Mouse (Mus musculus): Measurements from ENCODE around the gene Zdhhc24. TPM values are rescaled to one million over a fixed set of nuclear protein-coding genes. Genes with fewer than 3 reads are reported as not detected.

Gene Zdhhc24
- polyA plus RNA-seq, 1 experiment from 2014 or later, result 5.4 TPM

- Histone ChIP-seq H3K27me3 (ENCODE audit: insufficient read depth, low read length) (no peaks in the 10 kb centered on the region), H3K4me2 (ENCODE audit: low read depth, low read length) (peak overlapping the region; percentile 5; the same call in 1 of the 2 replicates), H3K27ac (ENCODE audit: low read depth) (no peak overlapping the region), H3K36me3 (replicated peaks; ENCODE audit: insufficient read depth, low read length) (peaks cover 10% of the 10 kb centered on the region), H3K4me1 (ENCODE audit: insufficient read depth) (peaks cover 11% of the 10 kb centered on the region), H3K9ac (replicated peaks) (no peak overlapping the region), H3K4me3 (ENCODE audit: low read depth, low read length) (no peak overlapping the region), H3K9me3 (ENCODE audit: low read length) (no peaks in the 10 kb centered on the region)
- 71% methylated on average over 4 of the region's 4 CpGs for WGBS (ENCODE audit: insufficient replicate concordance)
- TF ChIP-seq EP300 (IDR thresholded peaks at IDR 0.05; ENCODE audit: low read depth) (no peak), CTCF (IDR thresholded peaks at IDR 0.05; ENCODE audit: low read depth) (0 out of 2 replicates have a peak, but pooled peaks have one; percentile 4)
- DNase-seq, result peak; percentile 37
- ATAC-seq, result peak; percentile 92
Observed at GRCm38 (mm10) chr19:4883961-4884360, 5.5 kb downstream of the Zdhhc24 start.

DNA sequence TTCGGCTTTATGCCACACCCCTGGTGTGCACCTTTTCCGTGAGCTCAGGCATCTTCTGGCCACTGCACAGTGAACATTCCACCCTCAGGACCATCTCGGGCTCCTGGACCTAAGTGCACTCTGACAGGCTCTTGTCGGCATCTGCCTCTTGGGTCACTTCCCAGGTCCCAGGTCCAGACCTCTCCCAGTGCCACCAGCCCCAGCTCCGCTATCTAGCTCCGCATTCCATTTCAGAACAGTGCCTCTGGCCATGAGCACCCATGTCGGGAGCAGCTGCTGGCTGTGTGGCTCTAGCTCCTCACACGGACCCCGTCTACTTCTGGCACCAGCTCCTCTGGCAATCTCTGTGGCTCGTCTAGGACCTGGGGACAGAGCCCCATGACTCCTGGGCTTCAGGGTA lies 11.3 kb downstream of the Zdhhc24 start:
- no peaks in the 10 kb centered on the region for H3K9me3 ChIP-seq (ENCODE audit: low read length)

GRCm38 (mm10) chr19:4891798-4892197 lies 13.3 kb downstream of the Zdhhc24 start:
- ATAC-seq, result peak; percentile 82
- Histone ChIP-seq H3K27ac (ENCODE audit: low read depth) (no peak overlapping the region), H3K27me3 (ENCODE audit: insufficient read depth, low read length) (no peaks in the 10 kb centered on the region), H3K4me1 (ENCODE audit: insufficient read depth) (peaks cover 9% of the 10 kb centered on the region), H3K36me3 (replicated peaks; ENCODE audit: insufficient read depth, low read length) (no peaks in the 10 kb centered on the region), H3K9ac (replicated peaks) (no peak overlapping the region), H3K4me2 (ENCODE audit: low read depth, low read length) (no peak overlapping the region), H3K4me3 (ENCODE audit: low read depth, low read length) (no peak overlapping the region), H3K9me3 (ENCODE audit: low read length) (no peaks in the 10 kb centered on the region)
- peak; percentile 40 for DNase-seq
- 39% methylated on average over 3 of the region's 3 CpGs for WGBS (ENCODE audit: insufficient replicate concordance)
- TF ChIP-seq EP300 (IDR thresholded peaks at IDR 0.05; ENCODE audit: low read depth), result peak; percentile 63
- no peak for TF ChIP-seq CTCF (IDR thresholded peaks at IDR 0.05; ENCODE audit: low read depth)

More for the DNA sequence above, 11.3 kb downstream of the Zdhhc24 start:
- Histone ChIP-seq H3K27ac (ENCODE audit: low read depth) (no peak overlapping the region), H3K9ac (replicated peaks) (no peak overlapping the region), H3K4me2 (ENCODE audit: low read depth, low read length) (no peak overlapping the region), H3K27me3 (ENCODE audit: insufficient read depth, low read length) (no peaks in the 10 kb centered on the region), H3K4me3 (ENCODE audit: low read depth, low read length) (no peak overlapping the region), H3K36me3 (replicated peaks; ENCODE audit: insufficient read depth, low read length) (no peaks in the 10 kb centered on the region), H3K4me1 (ENCODE audit: insufficient read depth) (peaks cover 9% of the 10 kb centered on the region)
- WGBS (ENCODE audit: insufficient replicate concordance), result 84% methylated on average over 10 of the region's 10 CpGs
- no peak for ATAC-seq
- no peak for TF ChIP-seq CTCF (IDR thresholded peaks at IDR 0.05; ENCODE audit: low read depth)
- TF ChIP-seq EP300 (IDR thresholded peaks at IDR 0.05; ENCODE audit: low read depth), result no peak
- no peak for DNase-seq

DNA sequence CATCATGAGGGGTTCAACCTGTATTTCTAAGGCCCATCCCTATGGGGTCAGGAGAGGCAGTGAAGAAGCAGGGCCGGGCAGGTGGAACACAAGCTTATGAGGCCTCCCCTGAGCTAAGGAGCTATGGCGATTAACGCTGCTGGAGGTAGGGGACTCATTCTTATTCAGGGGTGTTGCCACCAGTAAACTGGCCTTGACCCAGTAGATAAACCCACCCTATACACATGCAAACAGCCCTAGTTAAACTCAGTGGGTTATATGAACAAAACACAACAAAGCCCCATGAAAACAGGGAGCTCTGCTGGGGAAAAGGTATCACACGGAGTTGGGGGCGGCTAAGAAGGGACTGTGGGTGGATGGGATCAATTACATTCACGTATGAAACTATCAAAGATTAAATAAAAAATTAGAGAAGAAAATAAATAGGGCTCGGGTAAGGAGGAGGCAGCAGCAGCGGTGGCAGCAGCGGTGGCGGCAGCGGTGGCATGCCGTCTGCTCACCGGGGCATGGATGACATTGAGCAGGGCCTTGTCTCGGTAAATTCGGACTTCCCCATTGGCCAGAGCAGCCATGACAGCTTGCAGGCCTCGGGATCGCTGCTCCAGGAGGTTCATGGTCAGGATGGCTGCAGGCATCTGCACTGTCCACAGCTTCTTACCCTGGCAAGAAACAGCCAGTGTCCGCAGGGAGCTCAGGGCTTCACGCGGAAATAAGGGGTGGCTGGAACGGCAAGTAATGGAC lies 18.5 kb downstream of the Zdhhc24 start:
- WGBS (ENCODE audit: insufficient replicate concordance), result 70% methylated on average over 21 of the region's 21 CpGs
- no peak for ATAC-seq
- H3K9ac ChIP-seq (replicated peaks), result no peak overlapping the region
- no peaks in the 10 kb centered on the region for H3K36me3 ChIP-seq (replicated peaks; ENCODE audit: insufficient read depth, low read length)
- no peak for DNase-seq
- no peaks in the 10 kb centered on the region for H3K27me3 ChIP-seq (ENCODE audit: insufficient read depth, low read length)
- peaks cover 2% of the 10 kb centered on the region; the same call in 1 of the 2 replicates for H3K4me1 ChIP-seq (ENCODE audit: insufficient read depth)
- H3K4me3 ChIP-seq (ENCODE audit: low read depth, low read length), result no peak overlapping the region
- no peak for TF ChIP-seq EP300 (IDR thresholded peaks at IDR 0.05; ENCODE audit: low read depth)
- TF ChIP-seq CTCF (IDR thresholded peaks at IDR 0.05; ENCODE audit: low read depth), result no peak
- no peak overlapping the region for H3K27ac ChIP-seq (ENCODE audit: low read depth)
- H3K4me2 ChIP-seq (ENCODE audit: low read depth, low read length), result no peak overlapping the region
- no peaks in the 10 kb centered on the region for H3K9me3 ChIP-seq (ENCODE audit: low read length)

GRCm38 (mm10) chr19:4898972-4899371 lies 20.5 kb downstream of the Zdhhc24 start:
- TF ChIP-seq CTCF (IDR thresholded peaks at IDR 0.05; ENCODE audit: low read depth) (no peak), EP300 (IDR thresholded peaks at IDR 0.05; ENCODE audit: low read depth) (no peak)

GRCm38 (mm10) chr19:4899888-4900287 lies 21.4 kb downstream of the Zdhhc24 start:
- Histone ChIP-seq H3K27me3 (ENCODE audit: insufficient read depth, low read length) (no peaks in the 10 kb centered on the region), H3K4me2 (ENCODE audit: low read depth, low read length) (no peak overlapping the region), H3K9me3 (ENCODE audit: low read length) (no peaks in the 10 kb centered on the region), H3K4me1 (ENCODE audit: insufficient read depth) (no peaks in the 10 kb centered on the region), H3K9ac (replicated peaks) (no peak overlapping the region), H3K36me3 (replicated peaks; ENCODE audit: insufficient read depth, low read length) (no peaks in the 10 kb centered on the region), H3K27ac (ENCODE audit: low read depth) (no peak overlapping the region), H3K4me3 (ENCODE audit: low read depth, low read length) (no peak overlapping the region)
- ATAC-seq (no peak), DNase-seq (no peak)
- WGBS (ENCODE audit: insufficient replicate concordance), result 51% methylated on average over 3 of the region's 3 CpGs
- TF ChIP-seq EP300 (IDR thresholded peaks at IDR 0.05; ENCODE audit: low read depth) (no peak), CTCF (IDR thresholded peaks at IDR 0.05; ENCODE audit: low read depth) (no peak)

More at GRCm38 (mm10) chr19:4898972-4899371, 20.5 kb downstream of the Zdhhc24 start:
- H3K9ac ChIP-seq (replicated peaks), result no peak overlapping the region
- H3K36me3 ChIP-seq (replicated peaks; ENCODE audit: insufficient read depth, low read length), result no peaks in the 10 kb centered on the region
- H3K4me3 ChIP-seq (ENCODE audit: low read depth, low read length), result no peak overlapping the region
- ATAC-seq (no peak), DNase-seq (no peak)
- H3K9me3 ChIP-seq (ENCODE audit: low read length), result no peaks in the 10 kb centered on the region
- 73% methylated on average over 9 of the region's 9 CpGs for WGBS (ENCODE audit: insufficient replicate concordance)
- no peaks in the 10 kb centered on the region for H3K4me1 ChIP-seq (ENCODE audit: insufficient read depth)
- H3K27ac ChIP-seq (ENCODE audit: low read depth), result no peak overlapping the region
- H3K27me3 ChIP-seq (ENCODE audit: insufficient read depth, low read length), result no peaks in the 10 kb centered on the region
- H3K4me2 ChIP-seq (ENCODE audit: low read depth, low read length), result no peak overlapping the region
